Mouse (Mus musculus) spleen, adult 2 months (tissue): ENCODE measurements around the gene Ntn1. TPM values are rescaled to one million over a fixed set of nuclear protein-coding genes. Genes with fewer than 3 reads are reported as not detected.

Experiments used
- DNase-seq, 2 experiments: peaks; one replicate each; pipeline versions ENCODE4 v3.0.0 to v3.0.0-alpha.2; 2012 to 2021; ENCODE audit warnings: low spot score in 2 of 2, low read depth in 1 of 2
- H3K27ac ChIP-seq: fragments of 200-500 bp; 2 replicates; pipeline ENCODE4 v1.5.1; 2012; ENCODE audit warnings: low read length, inconsistent platforms; ENCODE audit not compliant: insufficient read depth
- H3K27me3 ChIP-seq: fragments of 200-500 bp; 2 replicates; pipeline ENCODE4 v1.6.1; 2012; ENCODE audit warnings: mild to moderate bottlenecking, moderate library complexity, low read length, inconsistent platforms; ENCODE audit not compliant: control insufficient read depth, insufficient read depth
- H3K36me3 ChIP-seq: fragments of 200-500 bp; 2 replicates; pipeline ENCODE4 v1.6.1; 2012; ENCODE audit warnings: mild to moderate bottlenecking, low read length, inconsistent platforms; ENCODE audit not compliant: control insufficient read depth, insufficient read depth
- H3K4me1 ChIP-seq: fragments of 200-500 bp; 2 replicates; pipeline ENCODE4 v1.6.1; 2011; ENCODE audit warnings: inconsistent platforms; ENCODE audit not compliant: control insufficient read depth, insufficient read depth, insufficient read length
- H3K4me3 ChIP-seq: fragments of 200-500 bp; 2 replicates; pipeline ENCODE4 v1.5.1; 2011; ENCODE audit warnings: mild to moderate bottlenecking, inconsistent platforms; ENCODE audit not compliant: insufficient read depth, insufficient read length; ENCODE audit errors: extremely low read depth
- CTCF ChIP-seq: fragments of 200-500 bp; IDR thresholded peaks from 2 replicates; pipeline ENCODE4 v1.5.1; 2011; ENCODE audit warnings: mild to moderate bottlenecking, inconsistent platforms; ENCODE audit not compliant: insufficient read depth, insufficient read length, insufficient replicate concordance; ENCODE audit errors: extremely low read depth
- POLR2A ChIP-seq: fragments of 200-500 bp; IDR thresholded peaks from 2 replicates; pipeline ENCODE4 v1.6.1; 2011; ENCODE audit warnings: low read depth, low read length, inconsistent platforms
- WGBS: fragments of 180-500 bp; shearing (Covaris S2); methylation state at CpG from one replicate; pipeline ENCODE4 v1.1.7; 2018; 5-methylcytosine and 5-hydroxymethylcytosine counted together
- polyA plus RNA-seq: library from polyadenylated mRNA; depleted of rRNA; stranded (reverse); fragments of >200 nt; gene quantifications from 2 replicates; pipeline ENCODE4 v1.2.3, GENCODE M21; 2012

Ntn1 gene
- polyA plus RNA-seq, 1 experiment = 3.8 TPM

GRCm38 (mm10) chr11:68295474-68295873 lies 105.1 kb downstream of the Ntn1 start:
- 94% methylated on average over 5 of the region's 5 CpGs for WGBS
- H3K4me1 ChIP-seq = no peaks in the 10 kb centered on the region
- TF ChIP-seq POLR2A (no peak), CTCF (no peak)
- H3K27ac ChIP-seq = no peak overlapping the region
- no peak overlapping the region for H3K4me3 ChIP-seq
- DNase-seq = no peak
- H3K27me3 ChIP-seq = no peaks in the 10 kb centered on the region
- H3K36me3 ChIP-seq = no peaks in the 10 kb centered on the region

GRCm38 (mm10) chr11:68290631-68291030 lies 110.0 kb downstream of the Ntn1 start:
- TF ChIP-seq CTCF = no peak
- TF ChIP-seq POLR2A = no peak
- Histone ChIP-seq H3K27ac (no peak overlapping the region), H3K36me3 (no peaks in the 10 kb centered on the region), H3K27me3 (no peaks in the 10 kb centered on the region), H3K4me1 (no peaks in the 10 kb centered on the region), H3K4me3 (no peak overlapping the region)
- WGBS = 87% methylated on average over 8 of the region's 8 CpGs
- no peak for DNase-seq

- H3K36me3 ChIP-seq = no peaks in the 10 kb centered on the region
- TF ChIP-seq CTCF = no peak
- TF ChIP-seq POLR2A = no peak
- H3K4me1 ChIP-seq = no peaks in the 10 kb centered on the region
- no peak for DNase-seq
- no peaks in the 10 kb centered on the region for H3K27me3 ChIP-seq
- WGBS = 88% methylated on average over 5 of the region's 5 CpGs
- H3K4me3 ChIP-seq = no peak overlapping the region
- H3K27ac ChIP-seq = no peak overlapping the region
Measured at GRCm38 (mm10) chr11:68287331-68287730, 113.3 kb downstream of the Ntn1 start.

- H3K4me3 ChIP-seq = no peak overlapping the region
- WGBS = 81% methylated on average over 10 of the region's 10 CpGs
- H3K27ac ChIP-seq = no peak overlapping the region; the same call in 1 of the 2 replicates
- no peaks in the 10 kb centered on the region for H3K27me3 ChIP-seq
- TF ChIP-seq CTCF (no peak), POLR2A (no peak)
- H3K36me3 ChIP-seq = no peaks in the 10 kb centered on the region
- H3K4me1 ChIP-seq = no peaks in the 10 kb centered on the region
- DNase-seq = no peak
Measured at GRCm38 (mm10) chr11:68286142-68286808, 114.3 kb downstream of the Ntn1 start.

- no peak for DNase-seq
Measured at GRCm38 (mm10) chr11:68285754-68286141, 114.9 kb downstream of the Ntn1 start.

DNA sequence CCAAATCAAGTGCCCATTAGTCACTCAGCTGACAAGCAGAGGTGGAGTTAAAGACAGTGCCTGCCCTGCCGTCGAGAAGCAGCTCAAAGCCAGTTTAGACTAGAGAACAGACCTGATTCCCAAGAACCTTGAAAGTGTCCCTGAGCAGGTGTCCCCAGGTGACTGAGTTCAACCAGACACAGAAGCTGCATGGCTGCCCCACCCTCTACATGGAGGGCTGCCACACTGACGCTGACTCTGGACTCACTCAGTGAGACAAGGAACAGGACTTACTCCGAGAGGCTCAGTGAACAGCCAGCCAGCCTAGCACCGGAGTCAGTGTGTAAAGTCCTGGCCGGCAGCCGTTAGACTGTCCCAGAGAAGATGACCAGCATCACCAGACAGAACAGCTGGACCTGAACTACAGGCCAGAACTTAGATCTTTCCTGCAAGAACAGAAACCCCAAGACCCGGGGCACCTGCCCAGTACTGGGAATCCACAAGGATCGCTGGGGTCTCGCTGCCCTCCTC lies 120.6 kb downstream of the Ntn1 start:
- H3K27ac ChIP-seq = no peak overlapping the region
- H3K4me1 ChIP-seq = peaks cover 2% of the 10 kb centered on the region
- no peak for TF ChIP-seq CTCF
- no peak for TF ChIP-seq POLR2A
- 84% methylated on average over 10 of the region's 10 CpGs for WGBS
- H3K27me3 ChIP-seq = no peaks in the 10 kb centered on the region
- H3K4me3 ChIP-seq = no peak overlapping the region
- H3K36me3 ChIP-seq = no peaks in the 10 kb centered on the region
- DNase-seq = no peak

More at GRCm38 (mm10) chr11:68285754-68286141, 114.9 kb downstream of the Ntn1 start:
- Histone ChIP-seq H3K4me3 (no peak overlapping the region), H3K27ac (no peak overlapping the region; the same call in 1 of the 2 replicates), H3K36me3 (no peaks in the 10 kb centered on the region), H3K4me1 (no peaks in the 10 kb centered on the region), H3K27me3 (no peaks in the 10 kb centered on the region)
- TF ChIP-seq POLR2A = no peak
- no peak for TF ChIP-seq CTCF
- 82% methylated on average over 3 of the region's 3 CpGs for WGBS

- H3K27me3 ChIP-seq = no peaks in the 10 kb centered on the region
- H3K4me1 ChIP-seq = peaks cover 2% of the 10 kb centered on the region
- no peak for TF ChIP-seq CTCF
- no peak for TF ChIP-seq POLR2A
- WGBS = 50% methylated on average over 7 of the region's 7 CpGs
- H3K27ac ChIP-seq = no peak overlapping the region
- no peak overlapping the region for H3K4me3 ChIP-seq
- no peak for DNase-seq
- H3K36me3 ChIP-seq = no peaks in the 10 kb centered on the region
Measured at GRCm38 (mm10) chr11:68276945-68277344, 123.7 kb downstream of the Ntn1 start.
